Mouse (Mus musculus) MEL (cell line): Measurements from ENCODE around the gene Tmem45b. TPM values are rescaled to one million over a fixed set of nuclear protein-coding genes. Genes with fewer than 3 reads are reported as not detected.
A peak's percentile ranks its signal among the peaks of the same experiment; 100 is the strongest.

Source experiments
- DNase-seq: peaks from one replicate; pipeline ENCODE4 v3.0.0; 2011; ENCODE audit warnings: low read depth, low spot score
- H3K27ac ChIP-seq: 2 replicates; pipeline ENCODE4 v1.5.1; 2012; ENCODE audit warnings: low read depth, mild to moderate bottlenecking, control low read depth, low read length, moderate library complexity; ENCODE audit not compliant: control insufficient read depth
- H3K27me3 ChIP-seq, 2 experiments: fragments of 150-350 bp in 1 of 2; sonication (generic) in 1 of 2; 2 replicates each; pipeline ENCODE4 v1.6.1; 2012; ENCODE audit warnings: low read length in 2 of 2, mild to moderate bottlenecking in 2 of 2, improper control_type of control experiment in 1 of 2, moderate library complexity in 1 of 2; ENCODE audit not compliant: insufficient read depth in 2 of 2, control insufficient read depth in 1 of 2
- H3K36me3 ChIP-seq, 2 experiments: 2 replicates each; pipeline ENCODE4 v1.6.1; 2012 to 2014; ENCODE audit warnings: low read length in 2 of 2, improper control_type of control experiment in 1 of 2, inconsistent platforms in 1 of 2, mild to moderate bottlenecking in 1 of 2; ENCODE audit not compliant: insufficient read depth in 2 of 2, control insufficient read depth in 1 of 2
- H3K4me1 ChIP-seq, 2 experiments: fragments of 150-350 bp in 1 of 2; sonication (generic) in 1 of 2; 2 replicates each; pipeline ENCODE4 v1.6.1; 2012; ENCODE audit warnings: low read length in 2 of 2, improper control_type of control experiment in 1 of 2, mild to moderate bottlenecking in 1 of 2; ENCODE audit not compliant: insufficient read depth in 2 of 2, control insufficient read depth in 1 of 2
- H3K4me3 ChIP-seq, 2 experiments: fragments of 150-350 bp in 1 of 2; sonication (generic) in 1 of 2; 2 replicates each; pipeline ENCODE4 v1.5.1; 2012; ENCODE audit warnings: low read depth in 2 of 2, low read length in 2 of 2, mild to moderate bottlenecking in 2 of 2, moderate library complexity in 2 of 2, control low read depth in 1 of 2, improper control_type of control experiment in 1 of 2; ENCODE audit not compliant: control insufficient read depth in 1 of 2, insufficient read depth in 1 of 2
- H3K79me2 ChIP-seq: 2 replicates; pipeline ENCODE4 v1.6.1; 2012; ENCODE audit warnings: mild to moderate bottlenecking, low read length, moderate library complexity; ENCODE audit not compliant: control insufficient read depth, poor library complexity, insufficient read depth
- H3K9ac ChIP-seq: 2 replicates; pipeline ENCODE4 v1.6.1; 2012; ENCODE audit warnings: low read depth, mild to moderate bottlenecking, control low read depth, low read length, moderate library complexity; ENCODE audit not compliant: control insufficient read depth, poor library complexity, severe bottlenecking
- H3K9me3 ChIP-seq: fragments of 150-350 bp; sonication (generic); replicated peaks from 2 replicates; pipeline ENCODE4 v1.6.1; 2012; ENCODE audit warnings: mild to moderate bottlenecking, low read length, improper control_type of control experiment, moderate library complexity; ENCODE audit not compliant: insufficient read depth
- BHLHE40 ChIP-seq: IDR thresholded peaks from 2 replicates; pipeline ENCODE4 v1.6.1; 2012; ENCODE audit warnings: low read depth, mild to moderate bottlenecking, inconsistent platforms, low read length, improper control_type of control experiment, borderline replicate concordance
- CHD1 ChIP-seq: IDR thresholded peaks from 2 replicates; pipeline ENCODE4 v1.6.1; 2012; ENCODE audit warnings: low read depth, mild to moderate bottlenecking, inconsistent platforms, low read length, improper control_type of control experiment
- CTCF ChIP-seq, 3 experiments: IDR thresholded peaks in 2 of 3; conservative IDR thresholded peaks in 1 of 3; 2 replicates each; pipeline ENCODE4 v1.5.1; 2011 to 2012; ENCODE audit warnings: low read length in 3 of 3, low read depth in 2 of 3, mild to moderate bottlenecking in 2 of 3, improper control_type of control experiment in 1 of 3, inconsistent platforms in 1 of 3, mixed read lengths in 1 of 3, moderate library complexity in 1 of 3; ENCODE audit not compliant: control insufficient read depth in 1 of 3, insufficient read depth in 1 of 3, poor library complexity in 1 of 3, severe bottlenecking in 1 of 3
- ETS1 ChIP-seq: IDR thresholded peaks from 2 replicates; pipeline ENCODE4 v1.6.1; 2012; ENCODE audit warnings: low read depth, mild to moderate bottlenecking, inconsistent platforms, low read length, improper control_type of control experiment, moderate library complexity
- GATA1 ChIP-seq: IDR thresholded peaks from 2 replicates; pipeline ENCODE4 v1.6.1; 2011; ENCODE audit warnings: low read depth, low read length, improper control_type of control experiment
- HCFC1 ChIP-seq: IDR thresholded peaks from 2 replicates; pipeline ENCODE4 v1.6.1; 2012; ENCODE audit warnings: low read depth, mild to moderate bottlenecking, inconsistent platforms, low read length, improper control_type of control experiment, moderate library complexity
- KAT2A ChIP-seq: conservative IDR thresholded peaks from 2 replicates; pipeline ENCODE4 v1.6.1; 2012; ENCODE audit warnings: low read depth, low read length, improper control_type of control experiment, inconsistent platforms
- MAX ChIP-seq: IDR thresholded peaks from 2 replicates; pipeline ENCODE4 v1.6.1; 2011; ENCODE audit warnings: low read length, improper control_type of control experiment
- MEF2A ChIP-seq: IDR thresholded peaks from 2 replicates; pipeline ENCODE4 v1.6.1; 2014; ENCODE audit warnings: low read depth, mild to moderate bottlenecking, inconsistent platforms, low read length, improper control_type of control experiment; ENCODE audit not compliant: poor library complexity, insufficient replicate concordance, severe bottlenecking; ENCODE audit errors: extremely low read depth
- NRF1 ChIP-seq: IDR thresholded peaks from 2 replicates; pipeline ENCODE4 v1.6.1; 2014; ENCODE audit warnings: low read depth, mild to moderate bottlenecking, inconsistent platforms, low read length, improper control_type of control experiment, moderate library complexity; ENCODE audit not compliant: poor library complexity, insufficient read depth, severe bottlenecking
- POLR2A ChIP-seq, 2 experiments: IDR thresholded peaks; 2 replicates each; pipeline ENCODE4 v1.6.1; 2011 to 2012; ENCODE audit warnings: low read length in 2 of 2, mild to moderate bottlenecking in 2 of 2, control low read depth in 1 of 2, improper control_type of control experiment in 1 of 2, low read depth in 1 of 2, moderate library complexity in 1 of 2; ENCODE audit not compliant: control insufficient read depth in 1 of 2, insufficient read depth in 1 of 2, poor library complexity in 1 of 2
- RAD21 ChIP-seq: IDR thresholded peaks from 2 replicates; pipeline ENCODE4 v1.6.1; 2011; ENCODE audit warnings: mild to moderate bottlenecking, low read depth, low read length, improper control_type of control experiment
- SMC3 ChIP-seq: IDR thresholded peaks from 2 replicates; pipeline ENCODE4 v1.6.1; 2011; ENCODE audit warnings: low read depth, low read length, improper control_type of control experiment
- TAL1 ChIP-seq: IDR thresholded peaks from 2 replicates; pipeline ENCODE4 v1.6.1; 2012; ENCODE audit warnings: mild to moderate bottlenecking, inconsistent platforms, low read length, moderate library complexity, mixed read lengths
- UBTF ChIP-seq: IDR thresholded peaks from 2 replicates; pipeline ENCODE4 v1.6.1; 2012; ENCODE audit warnings: low read depth, mild to moderate bottlenecking, inconsistent platforms, low read length, improper control_type of control experiment, moderate library complexity, borderline replicate concordance; ENCODE audit not compliant: insufficient read depth
- USF2 ChIP-seq, 2 experiments: IDR thresholded peaks; 2 replicates each; pipeline ENCODE4 v1.6.1; 2011 to 2012; ENCODE audit warnings: improper control_type of control experiment in 2 of 2, low read length in 2 of 2, borderline replicate concordance in 1 of 2, inconsistent platforms in 1 of 2, low read depth in 1 of 2, mild to moderate bottlenecking in 1 of 2; ENCODE audit not compliant: insufficient read depth in 1 of 2
- ZKSCAN1 ChIP-seq: IDR thresholded peaks from 2 replicates; pipeline ENCODE4 v1.6.1; 2012; ENCODE audit warnings: low read depth, mild to moderate bottlenecking, inconsistent platforms, low read length, improper control_type of control experiment, moderate library complexity
- ZMIZ1 ChIP-seq: IDR thresholded peaks from 2 replicates; pipeline ENCODE4 v1.6.1; 2012; ENCODE audit warnings: low read depth, mild to moderate bottlenecking, inconsistent platforms, low read length, improper control_type of control experiment, moderate library complexity
- ZNF384 ChIP-seq: IDR thresholded peaks from 2 replicates; pipeline ENCODE4 v1.6.1; 2012; ENCODE audit warnings: low read depth, mild to moderate bottlenecking, inconsistent platforms, low read length, improper control_type of control experiment
- polyA plus RNA-seq, 2 experiments: library from polyadenylated mRNA; stranded (reverse) in 1 of 2; unstranded in 1 of 2; fragments of >175 nt in 1 of 2; fragments of >200 nt in 1 of 2; gene quantifications; 2 replicates each; pipeline versions ENCODE4 v1.2.1 to v1.2.4; 2012; ENCODE audit warnings: low replicate concordance in 2 of 2, low read depth in 1 of 2; ENCODE audit not compliant: insufficient read length in 2 of 2, insufficient read depth in 1 of 2, missing spikeins in 1 of 2
- total RNA-seq: library from RNA; depleted of rRNA; stranded (reverse); fragments of 300-350 nt; gene quantifications from 2 replicates; pipeline ENCODE4 v1.2.3, GENCODE M21; 2012

The Tmem45b gene
- total and polyA plus RNA-seq, 3 experiments, result not detected

DNA sequence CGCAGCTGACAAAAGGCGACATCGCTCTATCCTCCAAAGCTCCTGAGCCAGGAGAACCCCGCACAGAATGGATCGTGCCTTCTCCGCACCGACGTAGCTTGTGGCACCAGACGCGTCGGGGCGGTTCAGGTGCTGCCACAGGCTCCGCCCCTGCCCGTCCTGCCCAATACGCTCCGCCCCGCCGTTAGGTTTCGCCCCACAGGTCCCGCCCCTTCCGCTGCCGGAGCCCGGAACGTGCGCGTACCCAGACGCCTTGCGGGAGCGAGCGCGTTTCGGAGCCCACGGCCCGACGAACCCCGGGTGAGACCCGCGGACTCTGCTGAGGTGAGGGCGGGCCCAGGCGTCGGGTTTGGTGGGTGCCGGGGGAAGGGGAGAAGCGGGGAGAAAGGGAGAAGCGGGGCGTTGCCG is 78.3 kb downstream of the Tmem45b start, which contains the start of gene Nfrkb (continued):
- TF ChIP-seq BHLHE40, result no peak; the same call in 1 of the 2 replicates
- no peak for TF ChIP-seq RAD21
- no peak for TF ChIP-seq SMC3
- no peak for TF ChIP-seq ZNF384
- peak; percentile 20; the same call in 1 of the 2 replicates for TF ChIP-seq MAX
- no peak for TF ChIP-seq MEF2A
- TF ChIP-seq HCFC1, result peak; percentile 72
- no peak; the same call in 1 of the 2 replicates for TF ChIP-seq NRF1
- TF ChIP-seq KAT2A, result no peak; the same call in 1 of the 2 replicates
- no peak for TF ChIP-seq USF2 (IDR thresholded peaks at IDR 0.05; ENCODE audit: borderline replicate concordance in 1 of 2, insufficient read depth in 1 of 2, low read depth in 1 of 2, low read length in 2 of 2)

DNA sequence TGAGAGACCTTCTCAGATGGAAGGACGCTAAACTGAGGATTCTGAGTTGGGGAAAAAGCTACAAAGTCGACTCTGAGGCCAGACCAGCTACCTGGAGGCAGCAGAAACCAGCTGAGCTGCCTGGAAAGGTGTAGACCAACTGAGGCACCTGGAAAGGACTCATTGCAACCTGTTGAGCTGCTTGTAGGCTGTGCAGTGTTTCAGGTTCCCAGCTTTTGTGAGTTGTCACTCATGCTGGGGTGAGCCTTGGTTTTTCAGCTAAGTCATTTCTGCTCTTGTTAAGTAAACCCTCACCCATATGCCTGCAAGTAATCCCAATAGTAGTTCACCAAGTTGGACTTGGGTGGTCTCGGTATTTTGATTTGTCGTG is 78.8 kb downstream of the Tmem45b start:
- Histone ChIP-seq H3K4me1 (peaks cover 0 to 14% of the 10 kb centered on the region in 2 experiments), H3K9ac (peak overlapping the region; percentile 65), H3K4me3 (peak overlapping the region; percentile 67 to 98), H3K27me3 (no peaks in the 10 kb centered on the region), H3K36me3 (peaks cover 9 to 12% of the 10 kb centered on the region in 2 experiments), H3K9me3 (no peaks in the 10 kb centered on the region), H3K27ac (no peak overlapping the region), H3K79me2 (peaks cover 19% of the 10 kb centered on the region)
- DNase-seq, result no peak
- no peak for TF ChIP-seq POLR2A (IDR thresholded peaks at IDR 0.05; ENCODE audit: control insufficient read depth in 1 of 2, insufficient read depth in 1 of 2, low read depth in 1 of 2, low read length in 2 of 2, poor library complexity in 1 of 2)
- TF ChIP-seq CHD1, result no peak
- TF ChIP-seq ZKSCAN1, result no peak
- TF ChIP-seq ZMIZ1, result no peak
- TF ChIP-seq CTCF (IDR thresholded peaks at IDR 0.05 in 2 of 3, conservative IDR thresholded peaks at IDR 0.05 in 1 of 3; ENCODE audit: control insufficient read depth in 1 of 3, insufficient read depth in 1 of 3, low read depth in 2 of 3, low read length in 3 of 3, poor library complexity in 1 of 3, severe bottlenecking in 1 of 3), result no peak
- no peak for TF ChIP-seq GATA1
- no peak for TF ChIP-seq TAL1
- TF ChIP-seq ZNF384, result no peak
- no peak for TF ChIP-seq UBTF
- no peak for TF ChIP-seq ETS1
